Mouse (Mus musculus): ENCODE data around the gene Vdac2.

The Vdac2 gene

DNA sequence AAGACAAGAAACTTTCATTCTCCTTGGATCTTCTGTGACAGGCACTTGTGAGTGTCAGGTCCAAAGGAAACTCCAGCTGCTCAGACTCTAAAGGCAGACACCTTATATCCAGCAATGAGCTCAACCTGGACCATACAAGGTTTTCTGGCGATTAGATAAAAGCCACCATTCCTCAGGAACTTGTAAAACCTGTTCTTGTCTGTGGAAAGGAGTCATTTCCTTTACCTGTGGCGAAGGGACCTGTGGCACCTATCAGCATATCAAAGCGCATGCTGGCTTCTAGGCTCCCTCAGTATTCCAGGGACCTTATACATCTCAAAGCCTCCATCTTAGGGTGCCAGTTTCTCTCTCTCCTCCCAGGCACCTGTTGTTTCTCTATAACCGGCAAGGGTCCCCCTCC is 7.6 kb upstream of the Vdac2 start:
- no peak for DNase-seq (ENCODE audit: low spot score)

DNA sequence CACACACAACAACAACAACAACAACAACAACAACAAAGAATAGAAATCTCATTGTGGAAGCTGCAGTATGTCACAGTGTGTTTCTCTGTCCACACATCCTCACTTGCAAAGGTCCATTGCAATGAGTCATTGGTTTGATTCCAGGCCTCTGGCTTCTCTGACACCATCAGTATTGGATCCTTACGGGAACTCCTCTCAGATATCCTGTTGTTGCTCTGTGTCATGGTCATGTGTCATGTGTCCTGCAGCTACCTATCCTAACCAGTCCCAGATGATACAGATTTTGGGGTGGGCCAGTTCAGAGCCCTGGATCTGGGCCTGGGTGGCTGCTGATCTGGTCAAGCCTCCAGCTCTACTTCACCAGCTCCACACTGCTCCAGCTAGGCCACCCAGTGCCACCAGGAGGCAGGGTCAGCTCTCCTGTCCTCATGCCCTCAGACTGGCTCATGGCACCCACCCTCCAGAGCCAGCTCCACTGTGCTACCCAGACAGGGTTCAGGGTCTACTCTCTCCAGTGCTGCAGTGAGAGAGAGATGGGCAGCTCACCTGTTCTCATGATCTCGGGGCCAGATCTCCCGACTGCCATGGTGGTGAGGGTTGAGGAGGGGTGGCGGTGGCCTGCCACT is 4.0 kb upstream of the Vdac2 start:
- no peak for DNase-seq (ENCODE audit: low spot score)

GRCm38 (mm10) chr14:21822307-21822706 is 2.7 kb upstream of the Vdac2 start:
- DNase-seq (ENCODE audit: low spot score), result no peak

GRCm38 (mm10) chr14:21822795-21823374 is 2.2 kb upstream of the Vdac2 start:
- DNase-seq (ENCODE audit: low spot score), result peak; percentile 38

GRCm38 (mm10) chr14:21823897-21824296 is 1.1 kb upstream of the Vdac2 start:
- no peak for DNase-seq (ENCODE audit: low spot score)

- DNase-seq (ENCODE audit: low spot score), result no peak
Observed at GRCm38 (mm10) chr14:21825786-21826491, 901 bp downstream of the Vdac2 start.

- DNase-seq (ENCODE audit: low spot score), result peak; percentile 97
Observed at GRCm38 (mm10) chr14:21830876-21831767, 6.1 kb downstream of the Vdac2 start.

- no peak for DNase-seq (ENCODE audit: low spot score)
Observed at GRCm38 (mm10) chr14:21831830-21832403, 6.9 kb downstream of the Vdac2 start.

- no peak for DNase-seq (ENCODE audit: low spot score)
Observed at GRCm38 (mm10) chr14:21838336-21839017, 13.4 kb downstream of the Vdac2 start.

DNA sequence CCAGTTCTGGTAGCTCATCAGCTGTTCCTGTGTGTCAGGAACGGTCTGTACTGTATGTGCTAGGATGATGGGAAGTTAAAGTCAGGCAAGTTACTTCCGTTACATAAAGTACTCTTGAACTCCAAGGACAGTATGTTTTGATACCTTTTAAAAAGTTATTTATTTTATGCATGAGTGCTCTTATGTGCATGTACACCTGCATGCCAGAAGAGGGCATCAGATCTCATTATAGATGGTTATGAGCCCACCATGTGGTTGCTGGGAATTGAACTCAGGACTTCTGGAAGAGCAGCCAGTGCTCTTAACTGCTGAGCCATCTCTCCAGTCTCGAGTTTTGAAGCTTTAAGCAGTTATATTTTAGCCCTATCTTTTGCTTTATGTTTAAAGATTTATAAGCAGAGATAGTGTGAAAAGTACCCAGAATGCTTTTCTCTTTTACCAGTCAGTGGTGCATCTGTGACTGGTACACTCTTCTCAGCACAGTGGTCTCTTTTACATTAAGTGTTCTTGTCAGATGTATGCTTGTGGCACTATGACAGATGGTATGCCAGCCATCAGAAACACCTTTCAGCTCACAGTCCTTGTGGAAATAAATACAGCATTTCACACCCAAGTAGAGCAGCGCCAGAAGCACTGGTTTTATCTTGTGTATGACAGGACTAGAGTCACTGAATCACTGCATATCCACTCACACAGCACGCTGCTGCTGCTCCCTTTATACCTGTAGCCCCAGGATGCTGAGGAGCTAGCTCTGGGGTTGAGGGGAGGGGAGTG is 17.0 kb downstream of the Vdac2 start:
- no peak for DNase-seq (ENCODE audit: low spot score)

- DNase-seq (ENCODE audit: low spot score), result no peak
Observed at GRCm38 (mm10) chr14:21843263-21843662, 18.2 kb downstream of the Vdac2 start.

- no peak for DNase-seq (ENCODE audit: low spot score)
Observed at GRCm38 (mm10) chr14:21846827-21847380, 21.9 kb downstream of the Vdac2 start.

- no peak for DNase-seq (ENCODE audit: low spot score)
Observed at GRCm38 (mm10) chr14:21847381-21848165, 22.5 kb downstream of the Vdac2 start.

- peak; percentile 95 for DNase-seq (ENCODE audit: low spot score)
Observed at GRCm38 (mm10) chr14:21848166-21849154, 23.4 kb downstream of the Vdac2 start, which contains the start of gene Comtd1. Comtd1 (minus strand) TSS chr14:21848977.

DNA sequence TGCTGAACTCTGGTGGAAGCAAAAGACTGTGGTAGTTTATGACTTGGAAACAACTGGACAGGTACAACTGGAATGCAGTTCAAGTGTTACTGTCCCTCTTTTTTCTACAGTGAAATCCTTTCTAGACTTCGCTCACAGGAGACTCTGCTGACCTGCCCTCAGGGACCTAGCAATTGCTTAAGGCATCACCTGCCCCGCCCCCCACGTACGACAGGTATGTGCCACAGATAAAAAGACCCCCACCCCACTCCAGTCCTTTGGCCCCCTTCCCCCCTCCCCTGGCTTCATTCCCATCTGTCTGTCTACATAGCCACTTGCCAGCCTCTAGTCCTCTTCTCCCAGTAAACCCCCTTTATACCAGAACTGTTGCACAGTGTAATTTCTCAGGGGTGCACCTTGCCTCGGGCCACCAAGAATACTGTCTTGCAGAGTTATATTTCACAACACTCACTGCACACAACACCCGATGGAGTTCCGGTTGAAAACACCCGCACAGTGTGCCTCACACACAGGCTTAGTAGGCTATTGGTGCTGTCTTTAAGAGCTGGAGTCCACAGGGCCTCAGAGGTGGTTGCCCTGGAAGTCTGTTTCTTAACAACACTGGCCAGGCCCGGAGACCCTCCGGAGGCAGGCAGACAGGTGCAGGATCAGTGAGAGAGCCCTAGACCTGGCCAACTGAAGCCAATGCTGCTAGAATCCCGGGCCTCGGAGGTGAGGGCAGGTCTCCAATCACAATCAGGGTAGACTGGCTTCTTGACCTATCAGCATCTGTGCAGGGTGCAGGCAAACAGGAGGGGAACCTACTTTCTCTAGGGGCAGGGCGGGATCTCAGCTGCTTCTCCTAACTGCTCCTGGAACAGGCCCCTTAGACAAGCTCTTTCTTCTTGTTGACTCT is 24.7 kb downstream of the Vdac2 start:
- DNase-seq (ENCODE audit: low spot score), result no peak

GRCm38 (mm10) chr14:21850419-21851127 is 25.5 kb downstream of the Vdac2 start:
- DNase-seq (ENCODE audit: low spot score), result no peak

Data from ovary, postnatal 10 days (tissue).